Mouse (Mus musculus) midbrain, embryonic 16.5 days (tissue): ENCODE measurements around the gene Gjd3. TPM values are rescaled to one million over a fixed set of nuclear protein-coding genes. Genes with fewer than 3 reads are reported as not detected.

ENCODE experiments used
- ATAC-seq: fragments of 200-750 bp; cut with Nextera tagmentation; 2 replicates; pipeline ENCODE4 v1.8.0; 2017; ENCODE audit warnings: moderate TSS enrichment
- H3K27ac ChIP-seq: fragments of 300-500 bp; sonication (generic); 2 replicates; pipeline ENCODE4 v1.5.1; 2014; ENCODE audit warnings: mild to moderate bottlenecking, low read length, mixed read lengths
- H3K27me3 ChIP-seq: fragments of 300-500 bp; sonication (generic); 2 replicates; pipeline ENCODE4 v1.6.1; 2014; ENCODE audit warnings: low read depth, low read length, mixed read lengths; ENCODE audit not compliant: control insufficient read depth, insufficient read depth
- H3K36me3 ChIP-seq: fragments of 300-500 bp; sonication (generic); 2 replicates; pipeline ENCODE4 v1.6.1; 2014; ENCODE audit warnings: mild to moderate bottlenecking, low read length, moderate library complexity, mixed read lengths; ENCODE audit not compliant: control insufficient read depth, insufficient read depth
- H3K4me1 ChIP-seq: fragments of 300-500 bp; sonication (generic); 2 replicates; pipeline ENCODE4 v1.6.1; 2014; ENCODE audit warnings: mild to moderate bottlenecking, low read length, mixed read lengths; ENCODE audit not compliant: control insufficient read depth, insufficient read depth
- H3K4me2 ChIP-seq: fragments of 300-500 bp; sonication (generic); 2 replicates; pipeline ENCODE4 v1.6.1; 2014; ENCODE audit warnings: mild to moderate bottlenecking, low read length, mixed read lengths
- H3K4me3 ChIP-seq: fragments of 300-500 bp; sonication (generic); 2 replicates; pipeline ENCODE4 v1.5.1; 2014; ENCODE audit warnings: low read depth, mild to moderate bottlenecking, low read length, moderate library complexity, mixed read lengths
- H3K9ac ChIP-seq: fragments of 300-500 bp; sonication (generic); 2 replicates; pipeline ENCODE4 v1.6.1; 2014; ENCODE audit warnings: low read depth, low read length, mixed read lengths
- H3K9me3 ChIP-seq: fragments of 300-500 bp; sonication (generic); replicated peaks from 2 replicates; pipeline ENCODE4 v1.6.1; 2014; ENCODE audit warnings: mild to moderate bottlenecking, low read length, mixed read lengths; ENCODE audit not compliant: control insufficient read depth, poor library complexity, severe bottlenecking
- WGBS: fragments of 180-500 bp; shearing (Covaris S2); extraction: QIAGEN DNeasy Blood & Tissue Kit; methylation state at CpG from one replicate; pipeline ENCODE4 v1.1.7; 2014; 5-methylcytosine and 5-hydroxymethylcytosine counted together
- polyA plus RNA-seq: library from polyadenylated mRNA; unstranded; fragments of >200 nt; fragmentation: Nextera tagmentation; extraction: Ambion mirVana; gene quantifications from 2 replicates; pipeline ENCODE4 v1.2.1, GENCODE M21; 2015

The Gjd3 gene
- polyA plus RNA-seq, 1 experiment from 2014 or later: 1.9 TPM

DNA sequence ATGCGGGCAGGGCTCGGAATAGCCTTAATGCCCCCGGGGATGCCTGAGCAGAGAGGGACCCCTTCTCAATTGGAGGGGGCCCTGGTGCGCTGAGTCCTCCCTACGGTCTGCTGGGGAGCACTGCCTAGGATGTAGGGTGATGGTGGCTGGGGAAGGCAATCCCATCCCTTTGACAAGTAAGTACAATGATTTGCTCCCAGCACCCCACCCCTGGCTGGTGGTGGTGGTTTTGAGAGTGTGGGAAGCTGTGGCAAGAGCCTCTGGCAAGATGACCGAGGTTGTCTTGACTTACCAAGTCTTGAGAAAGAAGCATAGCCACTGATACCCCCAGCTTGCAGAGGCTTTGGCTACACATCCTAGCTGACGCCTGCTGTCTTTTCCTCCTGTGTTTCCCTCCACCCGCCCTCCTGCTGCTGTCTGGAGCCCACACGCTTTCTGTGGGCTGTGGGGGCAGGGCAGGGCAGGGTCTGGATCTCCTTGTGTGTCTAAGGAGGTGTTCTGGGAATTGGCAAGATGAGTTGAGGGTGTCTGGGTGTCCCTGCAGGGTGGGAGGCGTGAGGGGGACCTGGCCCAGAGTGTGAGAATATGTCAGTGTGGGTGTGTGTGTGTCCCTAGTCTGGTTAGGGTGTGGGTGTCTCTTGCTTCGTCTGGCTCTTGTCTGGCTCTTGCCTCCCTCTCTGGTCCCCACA lies 42.7 kb downstream of the Gjd3 start:
- 52% methylated on average over 11 of the region's 11 CpGs for WGBS
- Histone ChIP-seq H3K27ac (no peak overlapping the region), H3K4me1 (peaks cover 51% of the 10 kb centered on the region)

DNA sequence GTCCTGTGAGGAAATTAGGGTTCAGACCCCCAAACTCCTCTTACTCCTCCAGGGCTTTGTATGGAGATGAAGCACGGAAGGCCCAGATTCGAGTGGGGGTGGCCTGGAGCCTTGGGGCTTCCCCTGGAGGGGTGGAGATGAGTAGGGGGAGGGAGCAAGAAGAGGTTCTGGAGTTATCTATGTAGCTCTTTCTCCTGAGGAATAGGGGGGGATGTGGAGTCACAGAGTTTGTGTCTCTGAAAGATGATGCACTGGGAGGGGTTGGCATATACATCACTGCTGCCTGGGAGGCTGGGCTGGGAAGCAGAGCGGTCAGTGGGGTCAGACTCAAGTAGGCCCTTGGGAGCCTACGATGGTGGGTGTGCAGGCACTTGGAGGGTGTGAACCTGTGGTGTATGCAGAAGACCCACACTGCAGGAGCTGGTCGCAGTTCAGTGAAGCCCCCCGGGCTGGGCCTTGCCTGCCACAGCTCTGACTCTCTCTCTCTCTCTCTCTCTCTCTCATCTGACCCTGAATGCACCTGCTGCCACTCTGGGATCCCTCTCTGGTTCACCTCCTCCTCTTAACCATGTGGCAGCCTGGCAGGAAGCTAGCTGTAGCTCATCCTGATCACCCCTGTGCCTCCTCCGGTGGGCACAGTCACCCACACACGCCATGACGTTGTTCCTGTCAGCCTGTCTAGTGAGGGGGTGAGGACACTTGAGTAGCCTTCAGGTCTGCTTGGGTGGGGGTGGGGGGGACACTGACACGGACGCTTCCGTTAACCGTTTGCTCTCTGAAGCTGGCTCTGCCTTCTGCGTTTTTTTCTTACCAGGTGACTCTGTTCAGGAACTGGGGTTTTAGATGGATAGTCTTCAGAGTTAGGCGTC lies 43.5 kb downstream of the Gjd3 start:
- Histone ChIP-seq H3K4me3 (no peak overlapping the region), H3K36me3 (no peaks in the 10 kb centered on the region), H3K27me3 (peaks cover 13% of the 10 kb centered on the region), H3K27ac (no peak overlapping the region), H3K9ac (peak overlapping the region; percentile 67; the same call in 1 of the 2 replicates), H3K4me1 (peaks cover 51% of the 10 kb centered on the region), H3K4me2 (no peak overlapping the region), H3K9me3 (no peaks in the 10 kb centered on the region)
- WGBS: 53% methylated on average over 15 of the region's 15 CpGs
- ATAC-seq: no peak

More for the DNA sequence above, 42.7 kb downstream of the Gjd3 start:
- H3K9me3 ChIP-seq: no peaks in the 10 kb centered on the region
- H3K9ac ChIP-seq: no peak overlapping the region
- no peak overlapping the region for H3K4me3 ChIP-seq
- H3K36me3 ChIP-seq: no peaks in the 10 kb centered on the region
- H3K4me2 ChIP-seq: no peak overlapping the region
- ATAC-seq: no peak
- peaks cover 12% of the 10 kb centered on the region for H3K27me3 ChIP-seq

DNA sequence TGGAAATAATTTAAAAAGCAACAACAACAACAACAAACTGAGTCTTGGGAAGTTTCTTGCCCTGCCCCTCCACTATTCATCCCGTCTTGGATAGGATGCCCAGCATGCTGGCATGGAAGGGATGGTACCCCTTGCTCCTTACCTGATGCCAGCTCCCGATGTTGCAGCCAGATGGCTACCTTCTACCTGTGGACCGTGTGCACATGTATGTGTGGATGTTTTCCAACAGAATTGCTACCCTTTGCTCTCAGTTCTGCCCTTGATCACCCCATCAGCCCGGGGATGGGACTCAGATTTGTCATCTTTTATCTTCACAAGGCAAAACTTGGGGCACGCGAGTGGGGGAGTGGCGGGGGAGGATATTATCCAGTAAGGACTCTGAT lies 44.1 kb downstream of the Gjd3 start:
- no peak for ATAC-seq
- Histone ChIP-seq H3K4me1 (peaks cover 48% of the 10 kb centered on the region), H3K9ac (peak overlapping the region; percentile 67; the same call in 1 of the 2 replicates), H3K4me3 (no peak overlapping the region; the same call in 1 of the 2 replicates), H3K9me3 (no peaks in the 10 kb centered on the region), H3K36me3 (no peaks in the 10 kb centered on the region), H3K27ac (no peak overlapping the region), H3K27me3 (peaks cover 13% of the 10 kb centered on the region), H3K4me2 (peak overlapping the region; percentile 97)
- WGBS: 45% methylated on average over 7 of the region's 7 CpGs

DNA sequence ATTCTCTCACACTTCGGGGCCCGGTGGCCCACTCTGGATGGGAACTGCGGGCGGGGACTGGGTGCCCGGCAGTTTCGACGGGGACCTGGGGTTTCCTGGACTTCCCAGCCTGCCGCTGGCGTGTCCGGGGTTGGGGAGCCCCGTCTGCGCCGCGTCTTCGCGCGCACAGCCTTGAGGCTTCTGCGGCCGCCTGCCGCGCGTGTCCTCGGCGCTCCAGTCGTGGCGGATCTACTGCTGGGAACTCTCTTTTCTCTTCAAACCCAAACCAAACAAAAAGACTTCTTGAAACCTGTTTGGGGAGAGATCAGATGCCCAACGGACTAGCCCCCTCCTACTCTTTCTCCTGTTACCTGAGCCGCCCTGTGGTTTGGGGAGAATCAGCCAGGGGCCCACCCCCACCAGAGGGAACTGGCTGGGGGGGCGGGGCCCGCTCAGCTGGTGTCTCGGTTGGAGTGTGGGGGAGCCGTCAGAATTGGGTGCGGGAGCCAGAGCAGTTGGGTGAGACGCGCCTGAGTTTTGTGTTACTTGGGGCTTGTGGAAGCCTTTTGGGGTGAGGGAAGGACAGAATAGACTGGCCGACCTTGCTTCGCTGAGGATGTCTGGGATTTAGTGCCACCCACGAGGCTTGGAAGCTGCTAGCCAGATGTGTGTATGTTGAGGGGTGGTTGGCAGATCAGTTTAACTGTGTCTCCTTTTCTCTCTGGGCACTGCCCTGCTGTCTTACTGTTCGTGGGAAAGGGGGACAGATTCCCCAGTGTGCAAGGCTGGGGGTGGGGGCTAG lies 44.7 kb downstream of the Gjd3 start:
- H3K4me3 ChIP-seq: peak overlapping the region; percentile 60
- H3K4me2 ChIP-seq: peak overlapping the region; percentile 97
- H3K27me3 ChIP-seq: peaks cover 13% of the 10 kb centered on the region
- H3K4me1 ChIP-seq: peaks cover 43% of the 10 kb centered on the region
- peak overlapping the region; percentile 67 for H3K9ac ChIP-seq
- H3K36me3 ChIP-seq: no peaks in the 10 kb centered on the region
- under 1% methylated on average over 39 of the region's 39 CpGs for WGBS
- H3K9me3 ChIP-seq: no peaks in the 10 kb centered on the region
- no peak overlapping the region for H3K27ac ChIP-seq
- peak; percentile 6 for ATAC-seq

DNA sequence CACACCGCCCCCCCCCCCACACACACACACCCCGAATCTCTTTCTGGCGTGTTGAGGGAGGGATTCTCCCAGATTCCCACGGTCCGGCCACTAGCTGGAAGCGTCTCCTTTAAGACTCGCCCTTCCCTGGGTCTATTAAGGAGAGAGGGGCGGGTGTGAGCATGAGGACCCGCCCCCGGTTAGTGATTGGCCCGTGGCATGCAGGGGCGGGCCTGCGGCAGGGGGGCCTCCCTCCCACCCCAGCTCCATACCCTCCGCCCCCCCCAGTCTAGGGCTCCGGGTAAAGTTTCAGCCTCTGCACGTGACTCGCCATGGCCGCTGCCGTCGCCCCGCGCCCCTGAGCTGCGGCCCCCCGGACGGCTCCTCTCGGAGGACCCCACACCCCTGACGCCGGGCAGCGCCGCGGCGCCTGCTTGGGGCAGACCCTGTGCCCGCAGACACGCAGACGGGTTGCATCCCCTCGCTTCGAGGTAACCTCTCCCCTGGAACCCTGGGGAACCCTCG lies 45.4 kb downstream of the Gjd3 start:
- under 1% methylated on average over 33 of the region's 38 CpGs for WGBS
- H3K36me3 ChIP-seq: no peaks in the 10 kb centered on the region
- H3K4me2 ChIP-seq: peak overlapping the region; percentile 97
- no peaks in the 10 kb centered on the region for H3K9me3 ChIP-seq
- H3K9ac ChIP-seq: peak overlapping the region; percentile 67
- H3K4me1 ChIP-seq: peaks cover 41% of the 10 kb centered on the region
- H3K27ac ChIP-seq: no peak overlapping the region
- ATAC-seq: peak; percentile 76
- peak overlapping the region; percentile 60 for H3K4me3 ChIP-seq
- peaks cover 13% of the 10 kb centered on the region for H3K27me3 ChIP-seq

DNA sequence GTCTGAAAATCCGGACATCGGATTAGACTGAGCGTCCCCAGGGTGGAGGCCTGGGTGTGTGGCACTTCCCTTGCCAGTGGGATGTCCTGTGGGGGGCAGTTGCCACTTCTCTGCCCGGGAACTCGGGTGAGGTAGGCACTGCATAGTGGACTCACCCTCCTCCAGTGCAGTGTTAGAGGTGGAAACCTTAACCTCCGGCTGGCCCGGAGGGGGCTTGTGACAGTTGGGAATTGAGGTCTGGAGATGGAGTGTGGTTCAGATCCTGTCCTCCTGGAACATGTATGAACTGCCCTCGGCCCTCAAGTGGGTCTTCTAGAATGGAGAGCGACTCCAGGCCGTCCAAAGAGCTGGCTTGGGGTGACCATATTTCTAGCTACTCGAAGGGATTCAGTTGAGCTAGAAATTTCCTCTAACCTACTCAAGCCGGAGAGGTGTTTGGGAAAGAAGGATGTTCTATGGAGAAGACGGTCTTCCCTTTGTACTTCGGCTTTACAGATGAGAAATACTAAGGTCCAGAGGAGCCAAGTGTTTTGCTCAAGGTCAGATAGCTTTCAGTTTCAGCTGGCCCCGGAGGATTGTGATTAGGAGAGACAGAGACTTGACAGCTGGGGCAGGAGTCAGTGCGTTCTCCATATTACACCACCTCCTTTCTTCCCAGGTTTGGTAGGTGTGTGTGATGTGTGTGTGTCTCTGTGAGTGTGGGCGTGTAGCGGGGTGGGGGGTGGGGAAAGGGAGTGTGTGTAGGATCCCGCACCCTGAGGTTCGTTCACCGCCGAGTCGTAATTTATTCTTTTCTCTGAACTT lies 46.0 kb downstream of the Gjd3 start:
- peaks cover 42% of the 10 kb centered on the region for H3K4me1 ChIP-seq
- H3K36me3 ChIP-seq: no peaks in the 10 kb centered on the region
- peak overlapping the region; percentile 60 for H3K4me3 ChIP-seq
- peak overlapping the region; percentile 67 for H3K9ac ChIP-seq
- H3K9me3 ChIP-seq: no peaks in the 10 kb centered on the region
- peaks cover 13% of the 10 kb centered on the region for H3K27me3 ChIP-seq
- peak; percentile 29; the same call in 1 of the 2 replicates for ATAC-seq
- H3K27ac ChIP-seq: no peak overlapping the region
- H3K4me2 ChIP-seq: peak overlapping the region; percentile 97
- 4% methylated on average over 23 of the region's 23 CpGs for whole genome bisulfite sequencing

DNA sequence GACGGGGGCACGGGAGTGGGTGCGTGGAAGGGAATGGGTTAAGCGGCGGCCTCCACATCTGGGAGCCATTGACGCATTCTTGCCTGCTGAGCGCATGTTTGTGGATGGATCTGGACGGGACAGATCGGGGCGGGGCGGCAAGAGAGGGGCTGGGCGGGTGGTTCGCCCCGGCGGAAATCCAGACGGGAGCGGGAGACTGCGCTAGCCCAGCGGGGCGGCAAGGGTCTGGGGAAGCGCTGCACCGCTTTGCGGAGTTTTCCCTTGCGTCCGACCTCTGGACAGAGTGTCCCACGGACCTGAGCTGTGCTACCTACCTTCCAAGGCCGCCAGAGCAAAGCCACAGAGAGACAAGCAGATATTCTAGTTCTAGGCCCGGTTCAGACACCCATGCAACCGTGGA lies 46.6 kb downstream of the Gjd3 start:
- peak overlapping the region; percentile 6; the same call in 1 of the 2 replicates for H3K4me3 ChIP-seq
- H3K36me3 ChIP-seq: no peaks in the 10 kb centered on the region
- ATAC-seq: no peak
- peaks cover 41% of the 10 kb centered on the region for H3K4me1 ChIP-seq
- H3K9ac ChIP-seq: 0 out of 2 replicates have a peak overlapping the region, but pooled peaks have one; percentile 24
- WGBS: 4% methylated on average over 29 of the region's 29 CpGs
- peaks cover 13% of the 10 kb centered on the region for H3K27me3 ChIP-seq
- no peaks in the 10 kb centered on the region for H3K9me3 ChIP-seq
- H3K27ac ChIP-seq: no peak overlapping the region
- H3K4me2 ChIP-seq: peak overlapping the region; percentile 97

DNA sequence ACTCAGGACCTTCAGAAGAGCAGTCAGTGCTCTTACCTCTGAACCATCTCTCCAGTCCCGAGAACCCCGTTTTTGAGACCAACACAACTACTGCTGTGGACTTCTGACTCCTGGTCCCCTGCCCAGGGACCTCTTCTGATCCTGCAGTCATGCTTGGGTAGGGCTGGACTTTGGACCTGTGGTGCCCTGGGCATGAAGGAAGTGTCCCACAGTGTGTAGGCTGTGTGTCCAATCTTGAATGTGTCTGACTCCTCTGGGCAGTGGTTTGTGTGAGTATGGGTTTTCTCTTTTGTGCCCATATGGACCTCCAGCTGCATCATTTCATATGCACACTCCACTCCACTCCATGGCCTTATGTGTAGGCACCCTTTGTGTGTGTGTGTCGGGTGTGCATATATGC lies 47.7 kb downstream of the Gjd3 start:
- no peak for ATAC-seq
- Histone ChIP-seq H3K4me2 (no peak overlapping the region), H3K4me1 (peaks cover 42% of the 10 kb centered on the region), H3K36me3 (no peaks in the 10 kb centered on the region), H3K9ac (no peak overlapping the region), H3K27ac (no peak overlapping the region), H3K4me3 (no peak overlapping the region), H3K9me3 (no peaks in the 10 kb centered on the region), H3K27me3 (peaks cover 13% of the 10 kb centered on the region)
- WGBS: 90% methylated on average over 3 of the region's 3 CpGs
